Mouse (Mus musculus) embryonic facial prominence, embryonic 12.5 days (tissue): ENCODE data around the gene 9130230L23Rik. TPM values are rescaled to one million over a fixed set of nuclear protein-coding genes. Genes with fewer than 3 reads are reported as not detected.

Source experiments
- ATAC-seq: fragments of 200-750 bp; cut with Nextera tagmentation; 2 replicates; pipeline ENCODE4 v1.8.0; 2017; ENCODE audit not compliant: insufficient number of reproducible peaks, insufficient read depth, low FRiP score, low TSS enrichment
- H3K27ac ChIP-seq: fragments of 300-500 bp; sonication (generic); 2 replicates; pipeline ENCODE4 v1.5.1; 2016; ENCODE audit warnings: mild to moderate bottlenecking
- H3K27me3 ChIP-seq: fragments of 300-500 bp; sonication (generic); 2 replicates; pipeline ENCODE4 v1.6.1; 2016; ENCODE audit warnings: mild to moderate bottlenecking, moderate library complexity
- H3K36me3 ChIP-seq: fragments of 300-500 bp; sonication (generic); 2 replicates; pipeline ENCODE4 v1.6.1; 2016; ENCODE audit warnings: mild to moderate bottlenecking
- H3K4me1 ChIP-seq: fragments of 300-500 bp; sonication (generic); 2 replicates; pipeline ENCODE4 v1.6.1; 2016
- H3K4me2 ChIP-seq: fragments of 300-500 bp; sonication (generic); replicated peaks from 2 replicates; pipeline ENCODE4 v1.6.1; 2016; ENCODE audit warnings: mild to moderate bottlenecking, moderate library complexity
- H3K4me3 ChIP-seq: fragments of 300-500 bp; sonication (generic); 2 replicates; pipeline ENCODE4 v1.5.1; 2016; ENCODE audit warnings: mild to moderate bottlenecking
- H3K9ac ChIP-seq: fragments of 300-500 bp; sonication (generic); 2 replicates; pipeline ENCODE4 v1.6.1; 2016; ENCODE audit warnings: mild to moderate bottlenecking, moderate library complexity
- H3K9me3 ChIP-seq: fragments of 300-500 bp; sonication (generic); 2 replicates; pipeline ENCODE4 v1.6.1; 2016; ENCODE audit warnings: mild to moderate bottlenecking, moderate library complexity
- WGBS: fragments of 180-500 bp; shearing (Covaris S2); methylation state at CpG from one replicate; pipeline ENCODE4 v1.1.7; 2016; 5-methylcytosine and 5-hydroxymethylcytosine counted together
- polyA plus RNA-seq: library from polyadenylated mRNA; unstranded; fragments of >200 nt; fragmentation: Nextera tagmentation; extraction: Ambion mirVana; gene quantifications from 2 replicates; pipeline ENCODE4 v1.2.1, GENCODE M21; 2016

Gene 9130230L23Rik
- not detected in 2 replicates for polyA plus RNA-seq

GRCm38 (mm10) chr5:66004134-66004925 is at the start of gene 9130230L23Rik:
Gene 9130230L23Rik, minus strand, starts transcription at chr5:66004285.
- Histone ChIP-seq H3K36me3 (no peaks in the 10 kb centered on the region), H3K27me3 (no peaks in the 10 kb centered on the region), H3K4me3 (no peak within 1 kb of the TSS), H3K27ac (no peak within 1 kb of the TSS), H3K4me1 (0 out of 2 replicates have a peak, but pooled peaks cover 3% of the 10 kb centered on the region), H3K9me3 (no peaks in the 10 kb centered on the region), H3K9ac (no peak within 1 kb of the TSS), H3K4me2 (no peak within 1 kb of the TSS)
- no peak for ATAC-seq
- WGBS = 66% methylated on average over 14 of the region's 14 CpGs

- no peak overlapping the region for H3K27ac ChIP-seq
- no peak for ATAC-seq
- 83% methylated on average over 20 of the region's 20 CpGs for WGBS
- no peak overlapping the region for H3K4me2 ChIP-seq
- H3K36me3 ChIP-seq = no peaks in the 10 kb centered on the region
- H3K9me3 ChIP-seq = no peaks in the 10 kb centered on the region
- no peaks in the 10 kb centered on the region for H3K27me3 ChIP-seq
- peaks cover 3% of the 10 kb centered on the region; the same call in 1 of the 2 replicates for H3K4me1 ChIP-seq
- no peak overlapping the region for H3K4me3 ChIP-seq
- H3K9ac ChIP-seq = no peak overlapping the region
Observed at GRCm38 (mm10) chr5:66052777-66053548, 48.9 kb upstream of the 9130230L23Rik start.

- Histone ChIP-seq H3K9ac (no peak overlapping the region), H3K9me3 (no peaks in the 10 kb centered on the region), H3K36me3 (no peaks in the 10 kb centered on the region), H3K4me3 (no peak overlapping the region), H3K27me3 (no peaks in the 10 kb centered on the region), H3K27ac (no peak overlapping the region), H3K4me1 (peaks cover 3% of the 10 kb centered on the region; the same call in 1 of the 2 replicates), H3K4me2 (no peak overlapping the region)
- 89% methylated on average over 5 of the region's 5 CpGs for WGBS
- ATAC-seq = no peak
Observed at GRCm38 (mm10) chr5:66050841-66051240, 46.8 kb upstream of the 9130230L23Rik start.

- no peak overlapping the region for H3K27ac ChIP-seq
- no peaks in the 10 kb centered on the region for H3K36me3 ChIP-seq
- H3K4me1 ChIP-seq = no peaks in the 10 kb centered on the region
- H3K9me3 ChIP-seq = no peaks in the 10 kb centered on the region
- ATAC-seq = no peak
- no peak overlapping the region for H3K4me3 ChIP-seq
- 81% methylated on average over 3 of the region's 3 CpGs for WGBS
- no peak overlapping the region for H3K9ac ChIP-seq
- H3K27me3 ChIP-seq = no peaks in the 10 kb centered on the region
- no peak overlapping the region for H3K4me2 ChIP-seq
Observed at GRCm38 (mm10) chr5:66046356-66046755, 42.3 kb upstream of the 9130230L23Rik start.

GRCm38 (mm10) chr5:66043897-66044296 is 39.8 kb upstream of the 9130230L23Rik start:
- Histone ChIP-seq H3K36me3 (no peaks in the 10 kb centered on the region), H3K27me3 (no peaks in the 10 kb centered on the region), H3K4me1 (no peaks in the 10 kb centered on the region), H3K4me3 (no peak overlapping the region), H3K4me2 (no peak overlapping the region), H3K9ac (no peak overlapping the region), H3K27ac (no peak overlapping the region), H3K9me3 (no peaks in the 10 kb centered on the region)
- 75% methylated on average over 3 of the region's 3 CpGs for WGBS
- ATAC-seq = no peak

- no peaks in the 10 kb centered on the region for H3K36me3 ChIP-seq
- H3K27ac ChIP-seq = no peak overlapping the region
- no peaks in the 10 kb centered on the region for H3K4me1 ChIP-seq
- H3K4me2 ChIP-seq = no peak overlapping the region
- ATAC-seq = no peak
- H3K27me3 ChIP-seq = no peaks in the 10 kb centered on the region
- WGBS = 58% methylated on average over 10 of the region's 10 CpGs
- no peaks in the 10 kb centered on the region for H3K9me3 ChIP-seq
- H3K4me3 ChIP-seq = no peak overlapping the region
- H3K9ac ChIP-seq = no peak overlapping the region
Observed at GRCm38 (mm10) chr5:66042651-66043340, 38.7 kb upstream of the 9130230L23Rik start.

- 76% methylated on average over 7 of the region's 7 CpGs for WGBS
- Histone ChIP-seq H3K36me3 (no peaks in the 10 kb centered on the region), H3K9me3 (no peaks in the 10 kb centered on the region), H3K4me1 (no peaks in the 10 kb centered on the region; the same call in 1 of the 2 replicates), H3K27ac (no peak overlapping the region), H3K27me3 (no peaks in the 10 kb centered on the region), H3K4me2 (no peak overlapping the region), H3K4me3 (no peak overlapping the region), H3K9ac (no peak overlapping the region)
- no peak for ATAC-seq
Observed at GRCm38 (mm10) chr5:66040744-66041279, 36.7 kb upstream of the 9130230L23Rik start.

GRCm38 (mm10) chr5:66039813-66040212 is 35.7 kb upstream of the 9130230L23Rik start:
- Histone ChIP-seq H3K4me1 (no peaks in the 10 kb centered on the region; the same call in 1 of the 2 replicates), H3K4me2 (no peak overlapping the region), H3K36me3 (no peaks in the 10 kb centered on the region), H3K4me3 (no peak overlapping the region), H3K9me3 (no peaks in the 10 kb centered on the region), H3K27ac (no peak overlapping the region), H3K27me3 (no peaks in the 10 kb centered on the region), H3K9ac (no peak overlapping the region)
- no peak for ATAC-seq
- WGBS = 91% methylated on average over 2 of the region's 2 CpGs

- 66% methylated on average over 6 of the region's 6 CpGs for WGBS
- H3K27ac ChIP-seq = no peak overlapping the region
- no peak overlapping the region for H3K4me3 ChIP-seq
- no peaks in the 10 kb centered on the region for H3K9me3 ChIP-seq
- no peaks in the 10 kb centered on the region for H3K36me3 ChIP-seq
- H3K4me2 ChIP-seq = no peak overlapping the region
- peaks cover 9% of the 10 kb centered on the region; the same call in 1 of the 2 replicates for H3K4me1 ChIP-seq
- no peaks in the 10 kb centered on the region for H3K27me3 ChIP-seq
- no peak overlapping the region for H3K9ac ChIP-seq
- ATAC-seq = no peak
Observed at GRCm38 (mm10) chr5:66037066-66037465, 33.0 kb upstream of the 9130230L23Rik start.

- no peaks in the 10 kb centered on the region for H3K9me3 ChIP-seq
- H3K4me2 ChIP-seq = no peak overlapping the region
- ATAC-seq = no peak
- WGBS = 45% methylated on average over 7 of the region's 7 CpGs
- peaks cover 9% of the 10 kb centered on the region; the same call in 1 of the 2 replicates for H3K4me1 ChIP-seq
- H3K4me3 ChIP-seq = no peak overlapping the region
- no peaks in the 10 kb centered on the region for H3K36me3 ChIP-seq
- H3K9ac ChIP-seq = no peak overlapping the region
- no peak overlapping the region for H3K27ac ChIP-seq
- H3K27me3 ChIP-seq = no peaks in the 10 kb centered on the region
Observed at GRCm38 (mm10) chr5:66036440-66037054, 32.5 kb upstream of the 9130230L23Rik start.
